Mouse (Mus musculus) limb, embryonic 13.5 days (tissue): Measurements from ENCODE around the gene Acp2. TPM values are rescaled to one million over a fixed set of nuclear protein-coding genes. Genes with fewer than 3 reads are reported as not detected.

Experiments
- ATAC-seq: fragments of 200-750 bp; cut with Nextera tagmentation; 2 replicates; pipeline ENCODE4 v1.8.0; 2017; ENCODE audit warnings: low read depth, moderate number of reproducible peaks, moderate TSS enrichment; ENCODE audit not compliant: low FRiP score
- H3K27ac ChIP-seq: fragments of 300-500 bp; sonication (generic); 2 replicates; pipeline ENCODE4 v1.5.1; 2015; ENCODE audit warnings: inconsistent platforms, mild to moderate bottlenecking, moderate library complexity
- H3K27me3 ChIP-seq: fragments of 300-500 bp; sonication (generic); 2 replicates; pipeline ENCODE4 v1.6.1; 2015; ENCODE audit warnings: mild to moderate bottlenecking, inconsistent platforms
- H3K36me3 ChIP-seq: fragments of 300-500 bp; sonication (generic); 2 replicates; pipeline ENCODE4 v1.6.1; 2015; ENCODE audit warnings: inconsistent platforms, mild to moderate bottlenecking, moderate library complexity
- H3K4me1 ChIP-seq: fragments of 300-500 bp; sonication (generic); 2 replicates; pipeline ENCODE4 v1.6.1; 2015; ENCODE audit warnings: inconsistent platforms
- H3K4me2 ChIP-seq: fragments of 300-500 bp; sonication (generic); replicated peaks from 2 replicates; pipeline ENCODE4 v1.6.1; 2015; ENCODE audit warnings: inconsistent platforms, mild to moderate bottlenecking, moderate library complexity
- H3K4me3 ChIP-seq: fragments of 300-500 bp; sonication (generic); 2 replicates; pipeline ENCODE4 v1.5.1; 2015; ENCODE audit warnings: moderate library complexity, mild to moderate bottlenecking, inconsistent platforms
- H3K9ac ChIP-seq: fragments of 300-500 bp; sonication (generic); 2 replicates; pipeline ENCODE4 v1.6.1; 2015; ENCODE audit warnings: mild to moderate bottlenecking, inconsistent platforms
- H3K9me3 ChIP-seq: fragments of 300-500 bp; sonication (generic); 2 replicates; pipeline ENCODE4 v1.6.1; 2016; ENCODE audit warnings: inconsistent platforms
- WGBS: fragments of 180-500 bp; shearing (Covaris S2); methylation state at CpG from one replicate; pipeline ENCODE4 v1.1.7; 2015; 5-methylcytosine and 5-hydroxymethylcytosine counted together
- polyA plus RNA-seq: library from polyadenylated mRNA; unstranded; fragments of >200 nt; fragmentation: Nextera tagmentation; extraction: Ambion mirVana; gene quantifications from 2 replicates; pipeline ENCODE4 v1.2.1, GENCODE M21; 2015

Gene Acp2
- polyA plus RNA-seq, 1 experiment from 2014 or later, result 34.6 TPM

GRCm38 (mm10) chr2:91179825-91180224 is 22.9 kb upstream of the Acp2 start:
- peaks cover 25% of the 10 kb centered on the region for H3K36me3 ChIP-seq
- no peak overlapping the region for H3K4me2 ChIP-seq
- H3K9me3 ChIP-seq, result no peaks in the 10 kb centered on the region
- H3K4me1 ChIP-seq, result peaks cover 13% of the 10 kb centered on the region
- WGBS, result 38% methylated on average over 4 of the region's 4 CpGs
- H3K27me3 ChIP-seq, result no peaks in the 10 kb centered on the region
- no peak overlapping the region for H3K9ac ChIP-seq
- no peak for ATAC-seq
- no peak overlapping the region for H3K27ac ChIP-seq
- H3K4me3 ChIP-seq, result no peak overlapping the region

- H3K9ac ChIP-seq, result no peak overlapping the region
- no peaks in the 10 kb centered on the region for H3K27me3 ChIP-seq
- peaks cover 22% of the 10 kb centered on the region for H3K36me3 ChIP-seq
- no peak overlapping the region for H3K4me3 ChIP-seq
- WGBS, result 67% methylated on average over 5 of the region's 5 CpGs
- ATAC-seq, result no peak
- no peak overlapping the region for H3K27ac ChIP-seq
- no peaks in the 10 kb centered on the region for H3K9me3 ChIP-seq
- peaks cover 13% of the 10 kb centered on the region for H3K4me1 ChIP-seq
- no peak overlapping the region for H3K4me2 ChIP-seq
Observed at GRCm38 (mm10) chr2:91180706-91181105, 22.0 kb upstream of the Acp2 start.

- H3K27ac ChIP-seq, result no peak overlapping the region
- no peaks in the 10 kb centered on the region for H3K27me3 ChIP-seq
- ATAC-seq, result no peak
- peaks cover 13% of the 10 kb centered on the region for H3K4me1 ChIP-seq
- H3K36me3 ChIP-seq, result peaks cover 10% of the 10 kb centered on the region; the same call in 1 of the 2 replicates
- H3K4me2 ChIP-seq, result peak overlapping the region; percentile 87
- 14% methylated on average over 8 of the region's 8 CpGs for WGBS
- H3K4me3 ChIP-seq, result peak overlapping the region; percentile 92
- peak overlapping the region; percentile 79 for H3K9ac ChIP-seq
- no peaks in the 10 kb centered on the region for H3K9me3 ChIP-seq
Observed at GRCm38 (mm10) chr2:91182016-91182404, 20.7 kb upstream of the Acp2 start.

GRCm38 (mm10) chr2:91182405-91183147 is 20.1 kb upstream of the Acp2 start:
- peak overlapping the region; percentile 74 for H3K27ac ChIP-seq
- no peaks in the 10 kb centered on the region for H3K9me3 ChIP-seq
- peaks cover 8% of the 10 kb centered on the region; the same call in 1 of the 2 replicates for H3K36me3 ChIP-seq
- H3K9ac ChIP-seq, result peak overlapping the region; percentile 79
- peak overlapping the region; percentile 87 for H3K4me2 ChIP-seq
- under 1% methylated on average over 78 of the region's 81 CpGs for WGBS
- peak overlapping the region; percentile 92 for H3K4me3 ChIP-seq
- peaks cover 13% of the 10 kb centered on the region for H3K4me1 ChIP-seq
- H3K27me3 ChIP-seq, result no peaks in the 10 kb centered on the region
- peak; percentile 98 for ATAC-seq

- H3K27ac ChIP-seq, result peak overlapping the region; percentile 74
- peak overlapping the region; percentile 79 for H3K9ac ChIP-seq
- H3K4me2 ChIP-seq, result peak overlapping the region; percentile 87
- H3K4me1 ChIP-seq, result peaks cover 13% of the 10 kb centered on the region
- H3K4me3 ChIP-seq, result peak overlapping the region; percentile 92
- ATAC-seq, result peak; percentile 97
- H3K27me3 ChIP-seq, result no peaks in the 10 kb centered on the region
- 0 out of 2 replicates have a peak, but pooled peaks cover 3% of the 10 kb centered on the region for H3K36me3 ChIP-seq
- WGBS, result 0% methylated on average over 9 of the region's 9 CpGs
- no peaks in the 10 kb centered on the region for H3K9me3 ChIP-seq
Observed at GRCm38 (mm10) chr2:91183148-91183513, 19.6 kb upstream of the Acp2 start.

- no peak for ATAC-seq
- H3K4me1 ChIP-seq, result peaks cover 13% of the 10 kb centered on the region
- 60% methylated on average over 15 of the region's 15 CpGs for WGBS
- peak within 1 kb of the TSS; percentile 79 for H3K9ac ChIP-seq
- H3K36me3 ChIP-seq, result no peaks in the 10 kb centered on the region
- peak within 1 kb of the TSS; percentile 74 for H3K27ac ChIP-seq
- no peaks in the 10 kb centered on the region for H3K27me3 ChIP-seq
- H3K4me2 ChIP-seq, result peak within 1 kb of the TSS; percentile 87
- no peaks in the 10 kb centered on the region for H3K9me3 ChIP-seq
- peak within 1 kb of the TSS; percentile 92 for H3K4me3 ChIP-seq
Observed at GRCm38 (mm10) chr2:91183711-91184405, 18.8 kb upstream of the Acp2 start, which contains the start of gene Madd. Gene Madd, minus strand, starts transcription at chr2:91183837.

GRCm38 (mm10) chr2:91186208-91186607 is 16.5 kb upstream of the Acp2 start:
- no peaks in the 10 kb centered on the region for H3K9me3 ChIP-seq
- ATAC-seq, result no peak
- no peaks in the 10 kb centered on the region for H3K36me3 ChIP-seq
- no peak overlapping the region for H3K27ac ChIP-seq
- no peak overlapping the region for H3K4me3 ChIP-seq
- 59% methylated on average over 1 of the region's 1 CpGs for WGBS
- H3K27me3 ChIP-seq, result no peaks in the 10 kb centered on the region
- no peak overlapping the region for H3K4me2 ChIP-seq
- H3K4me1 ChIP-seq, result peaks cover 13% of the 10 kb centered on the region
- no peak overlapping the region for H3K9ac ChIP-seq

GRCm38 (mm10) chr2:91187431-91187830 is 15.3 kb upstream of the Acp2 start:
- Histone ChIP-seq H3K9ac (no peak overlapping the region), H3K4me3 (no peak overlapping the region), H3K4me2 (no peak overlapping the region), H3K9me3 (no peaks in the 10 kb centered on the region), H3K27ac (no peak overlapping the region), H3K36me3 (no peaks in the 10 kb centered on the region), H3K27me3 (no peaks in the 10 kb centered on the region), H3K4me1 (peaks cover 5% of the 10 kb centered on the region; the same call in 1 of the 2 replicates)
- no peak for ATAC-seq
- 68% methylated on average over 4 of the region's 4 CpGs for WGBS

GRCm38 (mm10) chr2:91190501-91190900 is 12.2 kb upstream of the Acp2 start:
- ATAC-seq, result no peak
- WGBS, result 89% methylated on average over 16 of the region's 16 CpGs
- no peak overlapping the region for H3K4me2 ChIP-seq
- peaks cover 6% of the 10 kb centered on the region for H3K4me1 ChIP-seq
- H3K4me3 ChIP-seq, result no peak overlapping the region
- H3K27ac ChIP-seq, result no peak overlapping the region
- H3K9me3 ChIP-seq, result no peaks in the 10 kb centered on the region
- H3K36me3 ChIP-seq, result no peaks in the 10 kb centered on the region
- H3K27me3 ChIP-seq, result no peaks in the 10 kb centered on the region
- H3K9ac ChIP-seq, result no peak overlapping the region

GRCm38 (mm10) chr2:91194624-91195332 is 7.9 kb upstream of the Acp2 start:
- Histone ChIP-seq H3K27ac (no peak overlapping the region), H3K9ac (peak overlapping the region; percentile 37), H3K27me3 (no peaks in the 10 kb centered on the region), H3K4me3 (peak overlapping the region; percentile 33), H3K9me3 (no peaks in the 10 kb centered on the region), H3K36me3 (no peaks in the 10 kb centered on the region), H3K4me1 (peaks cover 6% of the 10 kb centered on the region), H3K4me2 (peak overlapping the region; percentile 66)
- WGBS, result under 1% methylated on average over 25 of the region's 27 CpGs
- peak; percentile 80 for ATAC-seq

- Histone ChIP-seq H3K9ac (no peak overlapping the region), H3K4me2 (no peak overlapping the region), H3K27me3 (no peaks in the 10 kb centered on the region), H3K9me3 (no peaks in the 10 kb centered on the region), H3K4me3 (no peak overlapping the region), H3K36me3 (no peaks in the 10 kb centered on the region), H3K27ac (no peak overlapping the region), H3K4me1 (peaks cover 9% of the 10 kb centered on the region)
- 72% methylated on average over 3 of the region's 3 CpGs for WGBS
- no peak for ATAC-seq
Observed at GRCm38 (mm10) chr2:91196577-91197001, 6.1 kb upstream of the Acp2 start.

GRCm38 (mm10) chr2:91198888-91199287 is 3.8 kb upstream of the Acp2 start:
- Histone ChIP-seq H3K27ac (no peak overlapping the region), H3K4me1 (peaks cover 20% of the 10 kb centered on the region)
- 83% methylated on average over 3 of the region's 3 CpGs for WGBS

More at GRCm38 (mm10) chr2:91198888-91199287, 3.8 kb upstream of the Acp2 start:
- Histone ChIP-seq H3K9me3 (no peaks in the 10 kb centered on the region), H3K9ac (no peak overlapping the region), H3K36me3 (no peaks in the 10 kb centered on the region), H3K27me3 (no peaks in the 10 kb centered on the region), H3K4me3 (no peak overlapping the region), H3K4me2 (no peak overlapping the region)
- ATAC-seq, result no peak
